Comparison of ENCODE assay signal across 19 mouse cellular contexts in genomic region chr14:45282066-45282465, GRCm38 (mm10).
"Had no signal": no experiment of that assay in that cellular context is flagged by ENCODE, and none has a peak within 500 bp of the region (broad histone marks: within the 10 kb centered on the region; RNA-seq: fewer than 3 reads in every experiment).

No protein-coding gene starts in this region.

- H3K4me3 ChIP-seq: lung, embryonic 15.5 days; megakaryocyte, embryonic 14.5 days; midbrain, embryonic 13.5 days; midbrain, embryonic 15.5 days; neural tube, embryonic 13.5 days; neural tube, embryonic 15.5 days; stomach, embryonic 15.5 days had no signal

- H3K4me1 ChIP-seq: lung, embryonic 15.5 days; megakaryocyte, embryonic 14.5 days; midbrain, embryonic 13.5 days; midbrain, embryonic 15.5 days; neural tube, embryonic 13.5 days; neural tube, embryonic 15.5 days; stomach, embryonic 15.5 days had no signal

- H3K9ac ChIP-seq: liver, postnatal 0 days; lung, embryonic 15.5 days; midbrain, embryonic 13.5 days; midbrain, embryonic 15.5 days; neural tube, embryonic 13.5 days; neural tube, embryonic 15.5 days; stomach, embryonic 15.5 days had no signal

- H3K27me3 ChIP-seq: lung, embryonic 15.5 days; midbrain, embryonic 13.5 days; midbrain, embryonic 15.5 days; neural tube, embryonic 13.5 days; neural tube, embryonic 15.5 days; stomach, embryonic 15.5 days had no signal

- H3K27ac ChIP-seq: lung, embryonic 15.5 days; macrophage; midbrain, embryonic 13.5 days; midbrain, embryonic 15.5 days; neural tube, embryonic 13.5 days; neural tube, embryonic 15.5 days; stomach, embryonic 15.5 days; stomach, postnatal 0 days had no signal

- H3K4me2 ChIP-seq: lung, embryonic 15.5 days; midbrain, embryonic 11.5 days; midbrain, embryonic 13.5 days; midbrain, embryonic 15.5 days; neural tube, embryonic 13.5 days; neural tube, embryonic 15.5 days; stomach, embryonic 15.5 days had no signal

- H3K9me3 ChIP-seq: lung, embryonic 15.5 days; megakaryocyte, embryonic 14.5 days; midbrain, embryonic 13.5 days; midbrain, embryonic 15.5 days; neural tube, embryonic 13.5 days; neural tube, embryonic 15.5 days; stomach, embryonic 15.5 days had no signal

- H3K36me3 ChIP-seq: stomach, embryonic 15.5 days had no signal

- DNase-seq: liver, postnatal 0 days; lung, adult 2 months; lung, postnatal 14 days; lung, postnatal 36 days; retina, postnatal 1 day; right cerebral cortex, adult 18-20 months; thymus, adult 2 months; thymus, postnatal 25 days; thymus, postnatal 4 days had no signal
